ENCODE assay signal across 11 mouse cellular contexts in genomic region chr2:29466396-29466795, GRCm38 (mm10).
DNase-seq lines count a peak whose midpoint lies in the region; ATAC-seq lines count a peak whose summit lies in the region.
"Had no signal": no experiment of that assay in that cellular context is flagged by ENCODE, and none has a peak within 500 bp of the region (broad histone marks: within the 10 kb centered on the region; RNA-seq: fewer than 3 reads in every experiment).

No protein-coding gene starts in this region.

- peak; percentile 44 for DNase-seq in layer of hippocampus, adult 9-11 months
- DNase-seq in layer of hippocampus, adult 18-20 months (ENCODE audit: low spot score in 2 of 2): no peak
- DNase-seq in heart, postnatal 10 days: peak; percentile 27 to 40
- DNase-seq in urinary bladder, adult 18-20 months (ENCODE audit: low spot score in 2 of 2): no peak
- DNase-seq in layer of hippocampus, adult 8-10 months (ENCODE audit: low spot score in 2 of 2): no peak
- no peak for DNase-seq in layer of hippocampus, adult 9-10 months (ENCODE audit: low spot score)
- DNase-seq: cerebellum, adult 18-20 months had no signal

- intact Hi-C loops in heart, postnatal 10 days (cut with DNase I): no loop called here

- no peaks in the 10 kb centered on the region for H3K27me3 ChIP-seq in forebrain, embryonic 12.5 days
- H3K27me3 ChIP-seq: lung, embryonic 15.5 days had no signal

- peak; percentile 30 for ATAC-seq in forebrain, embryonic 12.5 days (ENCODE audit: low FRiP score)
- ATAC-seq in megakaryocyte progenitor cell, adult 5-6 weeks (replicated peaks; ENCODE audit: poor library complexity): peak; percentile 52

- H3K4me3 ChIP-seq in forebrain, embryonic 12.5 days (replicated peaks): no peak overlapping the region
- H3K4me3 ChIP-seq: erythroblast, embryonic 14.5 days; lung, embryonic 15.5 days had no signal

- WGBS in forebrain, embryonic 12.5 days: 77% methylated on average over 4 of the region's 4 CpGs

- no peaks in the 10 kb centered on the region for H3K9me3 ChIP-seq in forebrain, embryonic 12.5 days
- H3K9me3 ChIP-seq: lung, embryonic 15.5 days had no signal

- peaks cover 41% of the 10 kb centered on the region for H3K4me1 ChIP-seq in forebrain, embryonic 12.5 days

- peak overlapping the region; percentile 85 for H3K27ac ChIP-seq in forebrain, embryonic 12.5 days
- H3K27ac ChIP-seq: lung, embryonic 15.5 days had no signal

- H3K9ac ChIP-seq in forebrain, embryonic 12.5 days: no peak overlapping the region
- H3K9ac ChIP-seq: lung, embryonic 15.5 days had no signal

- no peaks in the 10 kb centered on the region for H3K36me3 ChIP-seq in forebrain, embryonic 12.5 days (replicated peaks)
- H3K36me3 ChIP-seq: lung, embryonic 15.5 days had no signal

- no peak overlapping the region for H3K4me2 ChIP-seq in forebrain, embryonic 12.5 days
- H3K4me2 ChIP-seq: lung, embryonic 15.5 days had no signal

Comparison
In these comparisons a context has a peak if more than half of its experiments do, and no peak if none do; other contexts are left out.
1. DNase-seq: peak in layer of hippocampus, adult 9-11 months (single experiment) and heart, postnatal 10 days (2 of 2); none in layer of hippocampus, adult 18-20 months (0 of 2), urinary bladder, adult 18-20 months (0 of 2), layer of hippocampus, adult 8-10 months (0 of 2) and layer of hippocampus, adult 9-10 months (single experiment).